Mouse (Mus musculus) retina, adult 2 months (tissue): ENCODE measurements around the gene Mrpl38.

Source experiments
- DNase-seq: peaks from one replicate; pipeline ENCODE4 v3.0.0-alpha.2; 2012; ENCODE audit warnings: low read depth, low spot score

Gene Mrpl38

GRCm38 (mm10) chr11:116111611-116112203, 27.0 kb downstream of the Mrpl38 start:
- DNase-seq, result no peak

GRCm38 (mm10) chr11:116111067-116111466, 27.6 kb downstream of the Mrpl38 start:
- DNase-seq, result no peak

GRCm38 (mm10) chr11:116110540-116110939, 28.1 kb downstream of the Mrpl38 start:
- no peak for DNase-seq

GRCm38 (mm10) chr11:116110131-116110530, 28.5 kb downstream of the Mrpl38 start:
- no peak for DNase-seq

GRCm38 (mm10) chr11:116109441-116110081, 29.1 kb downstream of the Mrpl38 start:
- no peak for DNase-seq

GRCm38 (mm10) chr11:116108464-116109137, 30.1 kb downstream of the Mrpl38 start:
- no peak for DNase-seq

- no peak for DNase-seq
Observed at GRCm38 (mm10) chr11:116107777-116108285, 30.8 kb downstream of the Mrpl38 start.

- no peak for DNase-seq
Observed at GRCm38 (mm10) chr11:116106963-116107776, 31.5 kb downstream of the Mrpl38 start.

GRCm38 (mm10) chr11:116106154-116106962, 32.3 kb downstream of the Mrpl38 start:
- DNase-seq, result no peak

- no peak for DNase-seq
Observed at GRCm38 (mm10) chr11:116105065-116105464, 33.6 kb downstream of the Mrpl38 start.

GRCm38 (mm10) chr11:116104006-116104646, 34.5 kb downstream of the Mrpl38 start:
- DNase-seq, result no peak

GRCm38 (mm10) chr11:116103572-116103971, 35.1 kb downstream of the Mrpl38 start:
- no peak for DNase-seq

- DNase-seq, result no peak
Observed at GRCm38 (mm10) chr11:116102472-116102871, 36.2 kb downstream of the Mrpl38 start.

GRCm38 (mm10) chr11:116101931-116102381, 36.7 kb downstream of the Mrpl38 start:
- no peak for DNase-seq

- DNase-seq, result no peak
Observed at GRCm38 (mm10) chr11:116100839-116101238, 37.8 kb downstream of the Mrpl38 start.

GRCm38 (mm10) chr11:116100385-116100784, 38.3 kb downstream of the Mrpl38 start:
- DNase-seq, result no peak

- no peak for DNase-seq
Observed at GRCm38 (mm10) chr11:116099462-116099861, 39.2 kb downstream of the Mrpl38 start.

- no peak for DNase-seq
Observed at GRCm38 (mm10) chr11:116098711-116099460, 39.8 kb downstream of the Mrpl38 start.

- DNase-seq, result no peak
Observed at GRCm38 (mm10) chr11:116096213-116097108, 42.2 kb downstream of the Mrpl38 start.
